Mouse (Mus musculus) thymus, adult 2 months (tissue): Measurements from ENCODE around the gene Ehf.

ENCODE experiments used
- CTCF ChIP-seq: fragments of 200-500 bp; IDR thresholded peaks from 2 replicates; pipeline ENCODE4 v1.5.1; 2012; ENCODE audit warnings: mild to moderate bottlenecking, control low read depth, low read length, moderate library complexity, borderline replicate concordance; ENCODE audit not compliant: control insufficient read depth, poor library complexity, insufficient read depth; ENCODE audit errors: extremely low read depth
- POLR2A ChIP-seq: fragments of 200-500 bp; IDR thresholded peaks from 2 replicates; pipeline ENCODE4 v1.6.1; 2012; ENCODE audit warnings: mild to moderate bottlenecking, low read length, control low read depth, moderate library complexity; ENCODE audit not compliant: control insufficient read depth, poor library complexity, insufficient read depth; ENCODE audit errors: extremely low read depth

DNA sequence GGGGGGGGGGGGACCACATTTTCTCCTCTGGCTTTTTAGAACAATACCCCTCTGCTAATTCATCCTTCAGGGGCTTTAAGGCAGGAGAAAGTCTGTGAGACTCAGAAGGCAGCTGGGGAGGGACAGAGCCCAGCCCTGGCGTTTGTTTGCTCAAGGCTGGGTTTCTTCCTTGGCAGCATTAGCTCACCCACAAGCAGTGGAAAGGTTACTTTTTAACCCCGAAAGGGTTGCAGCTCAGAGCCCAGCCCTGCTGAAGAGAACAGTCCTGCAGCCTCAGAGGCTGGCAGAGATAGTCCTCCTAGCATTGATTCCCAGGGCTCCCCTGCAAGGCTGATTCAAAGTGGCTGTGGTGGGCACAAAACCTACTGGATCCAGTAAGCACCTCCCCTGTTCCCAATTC, 17.5 kb downstream of the Ehf start:
- TF ChIP-seq CTCF (no peak), POLR2A (no peak)
